Mouse (Mus musculus) adrenal gland, postnatal 10 days (tissue): ENCODE results near the gene S1pr3. TPM values are rescaled to one million over a fixed set of nuclear protein-coding genes. Genes with fewer than 3 reads are reported as not detected.

Experiments used
- DNase-seq: peaks from one replicate; pipeline ENCODE4 v3.0.0; 2021; ENCODE audit warnings: mixed read lengths
- total RNA-seq, 2 experiments: library from RNA; stranded (reverse); gene quantifications; 2 replicates each; pipeline ENCODE4 v1.2.3; 2021

Gene S1pr3
- total RNA-seq, 2 experiments from 2014 or later: 19.9 to 22.4 TPM

GRCm38 (mm10) chr13:51446550-51446949 lies 38.1 kb downstream of the S1pr3 start:
- no peak for DNase-seq

DNA sequence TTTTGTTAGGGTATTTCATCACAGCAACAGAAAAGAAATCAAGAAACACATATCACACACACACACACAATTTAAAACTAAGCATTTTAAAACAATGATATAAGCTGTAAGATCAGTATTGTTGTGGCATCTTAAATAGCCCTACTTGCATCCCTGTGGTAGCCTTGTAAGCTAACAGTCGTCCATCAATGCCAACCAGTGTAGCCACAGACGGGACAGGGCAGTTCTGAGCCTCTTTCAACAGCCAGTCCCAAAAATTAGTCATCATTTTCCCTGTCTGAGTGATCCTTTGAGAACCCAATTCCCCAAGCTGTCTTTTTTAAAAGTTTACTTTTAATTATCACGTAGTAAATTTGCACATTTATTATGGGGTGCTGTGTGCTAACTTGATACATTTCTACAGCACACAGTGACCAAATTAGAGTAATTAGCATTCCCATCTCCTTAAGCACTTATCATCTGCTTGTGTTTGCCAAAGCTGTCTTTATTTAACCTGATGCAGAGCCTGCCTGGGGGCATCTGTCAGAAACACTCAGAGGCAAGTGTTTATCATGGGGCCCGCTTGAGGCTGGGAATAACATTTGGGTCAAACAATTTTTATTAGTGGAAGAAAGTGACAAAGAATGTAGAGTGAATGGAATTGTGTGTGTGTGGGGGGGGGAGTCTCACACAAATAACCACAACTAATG lies 47.9 kb downstream of the S1pr3 start:
- no peak for DNase-seq

DNA sequence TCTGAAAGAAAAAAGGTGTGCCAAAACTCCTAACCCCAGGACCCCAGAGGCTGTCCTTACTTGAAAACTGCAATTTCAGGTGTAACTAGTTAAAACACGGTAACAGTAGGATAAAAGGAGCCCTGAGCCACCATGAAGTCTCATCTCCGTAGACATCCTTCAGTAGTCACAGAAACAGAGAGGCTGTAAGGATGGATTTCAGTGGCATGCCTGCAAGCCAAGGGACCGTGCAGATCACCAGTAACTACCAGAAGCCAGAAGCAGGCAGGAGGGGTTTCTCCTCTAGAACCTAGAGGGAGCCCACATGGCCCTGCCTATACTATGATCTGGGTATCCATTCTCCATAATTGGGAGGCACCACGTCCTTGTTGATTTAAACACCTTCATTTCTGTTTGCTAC lies 55.9 kb downstream of the S1pr3 start:
- DNase-seq: no peak

- no peak for DNase-seq
These were observed 57.8 kb downstream of the S1pr3 start for GRCm38 (mm10) chr13:51466117-51466841.

GRCm38 (mm10) chr13:51468697-51469250 lies 60.3 kb downstream of the S1pr3 start:
- no peak for DNase-seq

Other genes with a start within 250 kb of the S1pr3 start
- under 1 TPM; 0.81 to 0.91 TPM for gene Nxnl2, start 237.6 kb upstream of the S1pr3 start, total RNA-seq
- 1 to 10 TPM; 1.4 to 4.5 TPM for gene Shc3, start 160.8 kb downstream of the S1pr3 start, total RNA-seq
- gene Cks2, start 236.6 kb downstream of the S1pr3 start, total RNA-seq: 10 to 100 TPM; 35.6 to 40.6 TPM
- 10 to 100 TPM; 17.7 to 20.2 TPM for gene Secisbp2, start 243.1 kb downstream of the S1pr3 start, total RNA-seq